Mouse (Mus musculus) lung, embryonic 14.5 days (tissue): ENCODE measurements at regions not wholly inside any gene's neighbourhood (a gene's known extent, or its start where the extent isn't known, plus 50 kb on each side); places are given as distances from the start of the nearest gene placed in this dataset.
A peak's percentile ranks its signal among the peaks of the same experiment; 100 is the strongest.

Source experiments
- ATAC-seq: fragments of 200-750 bp; cut with Nextera tagmentation; 2 replicates; pipeline ENCODE4 v1.8.0; 2017; ENCODE audit warnings: mild to moderate bottlenecking, moderate TSS enrichment, moderate library complexity; ENCODE audit not compliant: insufficient read depth
- DNase-seq: peaks from one replicate; pipeline ENCODE4 v3.0.0-alpha.2; 2015
- H3K27ac ChIP-seq: fragments of 300-500 bp; sonication (generic); 2 replicates; pipeline ENCODE4 v1.5.1; 2014; ENCODE audit warnings: low read depth, mild to moderate bottlenecking, moderate library complexity
- H3K27me3 ChIP-seq: fragments of 300-500 bp; sonication (generic); 2 replicates; pipeline ENCODE4 v1.6.1; 2014; ENCODE audit warnings: low read length, control low read depth; ENCODE audit not compliant: insufficient read depth
- H3K36me3 ChIP-seq: fragments of 300-500 bp; sonication (generic); 2 replicates; pipeline ENCODE4 v1.6.1; 2014; ENCODE audit warnings: control low read depth; ENCODE audit not compliant: insufficient read depth
- H3K4me1 ChIP-seq: fragments of 300-500 bp; sonication (generic); 2 replicates; pipeline ENCODE4 v1.6.1; 2014; ENCODE audit warnings: antibody characterized with exemption, control low read depth; ENCODE audit not compliant: insufficient read depth
- H3K4me2 ChIP-seq: fragments of 300-500 bp; sonication (generic); 2 replicates; pipeline ENCODE4 v1.6.1; 2014; ENCODE audit warnings: mild to moderate bottlenecking
- H3K4me3 ChIP-seq: fragments of 300-500 bp; sonication (generic); 2 replicates; pipeline ENCODE4 v1.5.1; 2014; ENCODE audit warnings: low read depth, low read length
- H3K9ac ChIP-seq: fragments of 300-500 bp; sonication (generic); 2 replicates; pipeline ENCODE4 v1.6.1; 2014
- H3K9me3 ChIP-seq: fragments of 300-500 bp; sonication (generic); 2 replicates; pipeline ENCODE4 v1.6.1; 2016; ENCODE audit warnings: low read depth, low read length, control low read depth
- CTCF ChIP-seq: IDR thresholded peaks from 2 replicates; pipeline ENCODE4 v1.5.1; 2016; ENCODE audit warnings: antibody characterized with exemption, low read depth
- WGBS: fragments of 180-500 bp; shearing (Covaris S2); extraction: QIAGEN DNeasy Blood & Tissue Kit; methylation state at CpG from one replicate; pipeline ENCODE4 v1.1.7; 2014; 5-methylcytosine and 5-hydroxymethylcytosine counted together

GRCm38 (mm10) chr13:44221721-44222120 is 437.1 kb downstream of the Cd83 start:
- H3K27me3 ChIP-seq: no peaks in the 10 kb centered on the region
- peaks cover 5% of the 10 kb centered on the region; the same call in 1 of the 2 replicates for H3K9me3 ChIP-seq
- DNase-seq: no peak
- H3K4me3 ChIP-seq: no peak overlapping the region
- ATAC-seq: no peak
- H3K4me2 ChIP-seq: no peak overlapping the region
- H3K9ac ChIP-seq: no peak overlapping the region
- no peaks in the 10 kb centered on the region for H3K4me1 ChIP-seq
- TF ChIP-seq CTCF: no peak
- H3K36me3 ChIP-seq: no peaks in the 10 kb centered on the region
- 23% methylated on average over 5 of the region's 5 CpGs for WGBS
- H3K27ac ChIP-seq: no peak overlapping the region

GRCm38 (mm10) chr13:44222335-44222734 is 437.8 kb downstream of the Cd83 start:
- TF ChIP-seq CTCF: no peak
- no peak overlapping the region for H3K4me2 ChIP-seq
- no peaks in the 10 kb centered on the region for H3K27me3 ChIP-seq
- H3K9ac ChIP-seq: no peak overlapping the region
- DNase-seq (no peak), ATAC-seq (no peak)
- H3K4me1 ChIP-seq: no peaks in the 10 kb centered on the region
- no peaks in the 10 kb centered on the region for H3K36me3 ChIP-seq
- H3K9me3 ChIP-seq: peaks cover 5% of the 10 kb centered on the region; the same call in 1 of the 2 replicates
- no peak overlapping the region for H3K4me3 ChIP-seq
- H3K27ac ChIP-seq: no peak overlapping the region

- Histone ChIP-seq H3K27ac (peak overlapping the region; percentile 44; the same call in 1 of the 2 replicates), H3K4me1 (peaks cover 7% of the 10 kb centered on the region; the same call in 1 of the 2 replicates), H3K36me3 (no peaks in the 10 kb centered on the region), H3K4me3 (no peak overlapping the region), H3K27me3 (no peaks in the 10 kb centered on the region), H3K4me2 (peak overlapping the region; percentile 49), H3K9ac (no peak overlapping the region), H3K9me3 (peaks cover 5% of the 10 kb centered on the region; the same call in 1 of the 2 replicates)
- ATAC-seq (no peak), DNase-seq (no peak)
- WGBS: 70% methylated on average over 14 of the region's 14 CpGs
- TF ChIP-seq CTCF: no peak
Observed at GRCm38 (mm10) chr13:44227706-44228459, 443.3 kb downstream of the Cd83 start.

- H3K9ac ChIP-seq: no peak overlapping the region
- H3K27ac ChIP-seq: peak overlapping the region; percentile 44; the same call in 1 of the 2 replicates
- H3K4me3 ChIP-seq: 0 out of 2 replicates have a peak overlapping the region, but pooled peaks have one; percentile 8
Observed at GRCm38 (mm10) chr13:44228540-44229135, 444.1 kb downstream of the Cd83 start.

GRCm38 (mm10) chr13:44229136-44229611 is 444.6 kb downstream of the Cd83 start:
- WGBS: 10% methylated on average over 7 of the region's 7 CpGs
- peaks cover 4% of the 10 kb centered on the region; the same call in 1 of the 2 replicates for H3K9me3 ChIP-seq
- H3K4me2 ChIP-seq: peak overlapping the region; percentile 49
- H3K27ac ChIP-seq: peak overlapping the region; percentile 44; the same call in 1 of the 2 replicates
- DNase-seq (no peak), ATAC-seq (peak; percentile 55)
- H3K4me1 ChIP-seq: peaks cover 7% of the 10 kb centered on the region; the same call in 1 of the 2 replicates
- no peaks in the 10 kb centered on the region for H3K36me3 ChIP-seq
- no peak for TF ChIP-seq CTCF
- no peaks in the 10 kb centered on the region for H3K27me3 ChIP-seq
- H3K9ac ChIP-seq: no peak overlapping the region
- 0 out of 2 replicates have a peak overlapping the region, but pooled peaks have one; percentile 8 for H3K4me3 ChIP-seq

More at GRCm38 (mm10) chr13:44228540-44229135, 444.1 kb downstream of the Cd83 start:
- TF ChIP-seq CTCF: no peak
- ATAC-seq: peak; percentile 87
- Histone ChIP-seq H3K27me3 (no peaks in the 10 kb centered on the region), H3K9me3 (peaks cover 5% of the 10 kb centered on the region; the same call in 1 of the 2 replicates), H3K4me2 (peak overlapping the region; percentile 49), H3K36me3 (no peaks in the 10 kb centered on the region), H3K4me1 (peaks cover 7% of the 10 kb centered on the region; the same call in 1 of the 2 replicates)
- DNase-seq: peak; percentile 84
- 14% methylated on average over 16 of the region's 16 CpGs for WGBS

GRCm38 (mm10) chr13:44231403-44231802 is 446.8 kb downstream of the Cd83 start:
- H3K27me3 ChIP-seq: no peaks in the 10 kb centered on the region
- whole genome bisulfite sequencing: 78% methylated on average over 4 of the region's 4 CpGs
- peaks cover 7% of the 10 kb centered on the region; the same call in 1 of the 2 replicates for H3K4me1 ChIP-seq
- ATAC-seq: no peak
- H3K36me3 ChIP-seq: no peaks in the 10 kb centered on the region
- no peak for TF ChIP-seq CTCF
- H3K9me3 ChIP-seq: no peaks in the 10 kb centered on the region
- H3K4me2 ChIP-seq: no peak overlapping the region
- no peak overlapping the region for H3K4me3 ChIP-seq
- H3K27ac ChIP-seq: no peak overlapping the region
- no peak for DNase-seq
- H3K9ac ChIP-seq: no peak overlapping the region
